Mouse (Mus musculus) midbrain, postnatal 0 days (tissue): Measurements from ENCODE around the gene Sptb. TPM values are rescaled to one million over a fixed set of nuclear protein-coding genes. Genes with fewer than 3 reads are reported as not detected.

Experiments used
- ATAC-seq: fragments of 200-750 bp; cut with Nextera tagmentation; 2 replicates; pipeline ENCODE4 v1.8.0; 2017; ENCODE audit warnings: moderate number of reproducible peaks, mild to moderate bottlenecking, moderate TSS enrichment, moderate library complexity; ENCODE audit not compliant: low FRiP score
- DNase-seq: peaks from one replicate; pipeline ENCODE4 v3.0.0-alpha.2; 2015; ENCODE audit warnings: low spot score
- H3K27ac ChIP-seq: fragments of 300-500 bp; sonication (generic); 2 replicates; pipeline ENCODE4 v1.5.1; 2014; ENCODE audit warnings: low read depth, mild to moderate bottlenecking, low read length, mixed read lengths
- H3K27me3 ChIP-seq: fragments of 300-500 bp; sonication (generic); 2 replicates; pipeline ENCODE4 v1.6.1; 2014; ENCODE audit warnings: low read length, control low read depth, mixed read lengths; ENCODE audit not compliant: insufficient read depth
- H3K36me3 ChIP-seq: fragments of 300-500 bp; sonication (generic); 2 replicates; pipeline ENCODE4 v1.6.1; 2014; ENCODE audit warnings: low read length, control low read depth, mixed read lengths; ENCODE audit not compliant: insufficient read depth
- H3K4me1 ChIP-seq: fragments of 300-500 bp; sonication (generic); 2 replicates; pipeline ENCODE4 v1.6.1; 2014; ENCODE audit warnings: mild to moderate bottlenecking, control low read depth, antibody characterized with exemption, low read length, mixed read lengths; ENCODE audit not compliant: insufficient read depth
- H3K4me2 ChIP-seq: fragments of 300-500 bp; sonication (generic); 2 replicates; pipeline ENCODE4 v1.6.1; 2014; ENCODE audit warnings: low read depth, mild to moderate bottlenecking, low read length, mixed read lengths; ENCODE audit not compliant: poor library complexity, severe bottlenecking
- H3K4me3 ChIP-seq: fragments of 300-500 bp; sonication (generic); 2 replicates; pipeline ENCODE4 v1.5.1; 2014; ENCODE audit warnings: low read depth, mild to moderate bottlenecking, low read length, moderate library complexity
- H3K9ac ChIP-seq: fragments of 300-500 bp; sonication (generic); replicated peaks from 2 replicates; pipeline ENCODE4 v1.6.1; 2014; ENCODE audit warnings: mild to moderate bottlenecking, low read length, moderate library complexity, mixed read lengths; ENCODE audit not compliant: poor library complexity, severe bottlenecking
- H3K9me3 ChIP-seq: fragments of 300-500 bp; sonication (generic); 2 replicates; pipeline ENCODE4 v1.6.1; 2016; ENCODE audit warnings: low read length, control low read depth
- CTCF ChIP-seq: IDR thresholded peaks from 2 replicates; pipeline ENCODE4 v1.5.1; 2016; ENCODE audit warnings: antibody characterized with exemption, mild to moderate bottlenecking
- WGBS: fragments of 180-500 bp; shearing (Covaris S2); extraction: QIAGEN DNeasy Blood & Tissue Kit; methylation state at CpG from one replicate; pipeline ENCODE4 v1.1.7; 2014; 5-methylcytosine and 5-hydroxymethylcytosine counted together
- polyA plus RNA-seq: library from polyadenylated mRNA; unstranded; fragments of >200 nt; fragmentation: Nextera tagmentation; extraction: Ambion mirVana; gene quantifications from 2 replicates; pipeline ENCODE4 v1.2.1, GENCODE M21; 2015
- total RNA-seq: library from RNA; depleted of rRNA; stranded (reverse); fragments of >200 nt; gene quantifications from 2 replicates; pipeline ENCODE4 v1.2.3, GENCODE M21; 2014

Gene Sptb
- total and polyA plus RNA-seq, 2 experiments from 2014 or later, result 4.8 to 32.8 TPM

DNA sequence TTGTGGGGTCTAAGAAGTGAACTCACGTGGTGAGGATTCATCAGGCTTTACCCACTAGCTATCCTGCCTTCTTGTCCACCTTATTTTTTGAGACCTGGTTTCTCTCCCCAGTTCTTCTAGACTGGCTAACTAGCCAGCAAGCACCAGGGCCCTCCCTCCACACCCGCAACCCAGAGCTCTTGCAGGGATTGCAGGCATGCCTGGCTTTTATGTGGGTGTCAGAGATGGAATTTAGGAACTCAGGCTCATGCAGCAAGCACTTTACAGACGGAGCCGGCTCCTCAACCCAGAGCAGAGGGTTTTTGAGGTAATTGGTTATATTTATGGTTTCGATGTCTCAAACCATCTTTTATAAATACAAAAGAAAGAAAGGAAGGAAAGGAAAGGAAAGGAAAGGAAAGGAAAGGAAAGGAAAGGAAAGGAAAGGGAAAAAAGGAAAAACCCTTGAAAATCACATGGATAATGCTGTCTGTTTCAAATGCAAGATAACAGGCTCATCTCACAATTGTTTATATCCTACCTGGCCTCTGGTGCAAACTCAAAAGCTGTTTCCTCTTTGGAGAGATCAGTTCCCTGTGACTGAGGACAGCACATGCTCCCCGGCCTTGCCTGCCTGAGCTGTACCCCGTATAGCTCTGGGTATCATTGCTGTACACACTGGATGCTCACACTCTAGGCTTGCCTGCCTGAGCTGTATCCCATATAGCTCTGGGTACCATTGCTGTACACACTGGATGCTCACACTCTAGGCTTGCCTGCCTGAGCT, 41.5 kb downstream of the Sptb start:
- no peak overlapping the region for H3K9ac ChIP-seq
- ATAC-seq (no peak), DNase-seq (no peak)
- H3K36me3 ChIP-seq, result no peaks in the 10 kb centered on the region
- TF ChIP-seq CTCF, result no peak
- no peak overlapping the region for H3K4me3 ChIP-seq
- H3K9me3 ChIP-seq, result no peaks in the 10 kb centered on the region
- WGBS, result 89% methylated on average over 7 of the region's 7 CpGs
- H3K4me2 ChIP-seq, result no peak overlapping the region
- H3K4me1 ChIP-seq, result no peaks in the 10 kb centered on the region
- H3K27me3 ChIP-seq, result no peaks in the 10 kb centered on the region
- no peak overlapping the region for H3K27ac ChIP-seq

DNA sequence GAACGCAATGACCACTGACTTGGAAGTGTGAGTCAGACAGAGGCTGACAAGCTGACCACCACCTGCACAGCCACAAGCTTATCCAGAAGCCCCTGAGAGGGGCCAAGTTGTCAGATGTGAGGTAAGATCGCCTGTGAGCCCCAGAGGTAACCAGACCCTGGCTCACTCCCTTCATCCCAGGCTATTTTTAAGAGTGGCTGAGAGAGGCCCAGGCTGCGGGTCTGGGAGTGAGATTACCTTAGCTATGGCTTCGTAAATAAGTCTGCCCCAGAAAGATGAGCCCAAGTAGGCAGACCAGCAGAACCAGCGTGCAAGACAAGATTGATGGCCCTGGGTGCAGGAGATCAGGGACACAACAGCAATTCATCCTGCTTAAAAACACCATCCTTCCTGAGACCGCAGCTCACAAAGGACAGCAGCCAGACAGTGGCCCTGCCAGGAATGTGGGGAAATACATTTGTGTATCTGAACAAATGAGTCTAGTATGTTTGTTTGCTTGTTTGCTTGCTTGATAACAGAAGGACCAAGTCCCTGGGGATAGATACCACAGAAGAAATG, 58.5 kb downstream of the Sptb start:
- TF ChIP-seq CTCF, result no peak
- Histone ChIP-seq H3K4me2 (no peak overlapping the region), H3K4me1 (no peaks in the 10 kb centered on the region), H3K36me3 (no peaks in the 10 kb centered on the region), H3K9ac (no peak overlapping the region), H3K27ac (no peak overlapping the region), H3K27me3 (no peaks in the 10 kb centered on the region), H3K4me3 (no peak overlapping the region), H3K9me3 (no peaks in the 10 kb centered on the region)
- DNase-seq, result no peak
- no peak for ATAC-seq
- 90% methylated on average over 6 of the region's 6 CpGs for WGBS

DNA sequence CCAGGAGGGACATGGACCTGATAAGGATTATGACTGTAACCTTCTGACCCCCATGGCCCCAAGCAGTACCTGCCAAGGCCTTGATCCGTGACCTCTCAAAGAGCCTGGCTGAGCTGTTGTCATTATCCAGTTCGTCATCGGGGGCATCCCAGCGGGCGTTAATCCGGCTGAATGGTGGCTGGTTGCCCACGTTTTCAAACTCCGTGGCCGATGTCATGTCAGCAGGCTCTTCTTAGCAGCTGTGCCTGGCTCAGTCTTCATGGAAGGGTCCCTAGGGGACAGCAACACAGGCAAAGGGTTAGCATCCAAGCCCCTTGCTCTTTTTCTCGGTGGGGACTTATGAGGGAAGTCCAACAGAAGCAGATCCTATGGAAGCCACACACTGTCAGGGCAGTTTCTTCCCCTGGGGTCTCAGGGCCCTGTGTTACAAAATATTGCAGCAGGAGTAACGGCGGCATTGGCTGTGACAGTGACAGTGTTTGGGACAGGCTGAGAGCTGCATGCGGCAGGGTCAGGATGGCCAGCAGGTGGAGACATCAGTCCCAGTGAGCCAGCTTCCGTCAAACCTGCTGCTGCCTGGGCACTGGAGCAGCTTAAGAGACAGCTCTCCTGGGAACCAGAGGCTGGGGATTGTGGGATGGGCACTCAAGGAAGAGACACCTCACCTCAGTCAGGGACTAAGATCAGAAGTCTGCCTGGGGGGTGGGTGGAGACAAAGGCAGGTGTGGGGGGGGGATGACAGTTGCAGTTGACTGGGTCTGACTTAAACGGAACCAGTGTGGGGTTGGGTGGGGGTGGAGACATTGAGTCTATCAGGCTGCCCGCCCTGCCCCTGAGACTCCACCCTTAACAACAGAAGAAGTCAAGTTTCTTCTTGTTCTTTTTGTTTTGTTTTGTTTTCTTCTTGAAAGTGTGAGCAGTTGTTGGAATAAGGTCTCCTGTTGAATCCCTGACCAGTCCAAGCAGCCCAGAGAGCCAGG, 60.3 kb downstream of the Sptb start:
- Histone ChIP-seq H3K36me3 (no peaks in the 10 kb centered on the region), H3K4me1 (peaks cover 5% of the 10 kb centered on the region; the same call in 1 of the 2 replicates), H3K27ac (no peak overlapping the region), H3K9me3 (no peaks in the 10 kb centered on the region), H3K9ac (no peak overlapping the region), H3K27me3 (no peaks in the 10 kb centered on the region), H3K4me3 (no peak overlapping the region), H3K4me2 (no peak overlapping the region)
- 0 out of 2 replicates have a peak, but pooled peaks have one; percentile 64 for ATAC-seq
- TF ChIP-seq CTCF, result peak; percentile 89
- WGBS, result 25% methylated on average over 16 of the region's 16 CpGs
- peak; percentile 85 for DNase-seq

DNA sequence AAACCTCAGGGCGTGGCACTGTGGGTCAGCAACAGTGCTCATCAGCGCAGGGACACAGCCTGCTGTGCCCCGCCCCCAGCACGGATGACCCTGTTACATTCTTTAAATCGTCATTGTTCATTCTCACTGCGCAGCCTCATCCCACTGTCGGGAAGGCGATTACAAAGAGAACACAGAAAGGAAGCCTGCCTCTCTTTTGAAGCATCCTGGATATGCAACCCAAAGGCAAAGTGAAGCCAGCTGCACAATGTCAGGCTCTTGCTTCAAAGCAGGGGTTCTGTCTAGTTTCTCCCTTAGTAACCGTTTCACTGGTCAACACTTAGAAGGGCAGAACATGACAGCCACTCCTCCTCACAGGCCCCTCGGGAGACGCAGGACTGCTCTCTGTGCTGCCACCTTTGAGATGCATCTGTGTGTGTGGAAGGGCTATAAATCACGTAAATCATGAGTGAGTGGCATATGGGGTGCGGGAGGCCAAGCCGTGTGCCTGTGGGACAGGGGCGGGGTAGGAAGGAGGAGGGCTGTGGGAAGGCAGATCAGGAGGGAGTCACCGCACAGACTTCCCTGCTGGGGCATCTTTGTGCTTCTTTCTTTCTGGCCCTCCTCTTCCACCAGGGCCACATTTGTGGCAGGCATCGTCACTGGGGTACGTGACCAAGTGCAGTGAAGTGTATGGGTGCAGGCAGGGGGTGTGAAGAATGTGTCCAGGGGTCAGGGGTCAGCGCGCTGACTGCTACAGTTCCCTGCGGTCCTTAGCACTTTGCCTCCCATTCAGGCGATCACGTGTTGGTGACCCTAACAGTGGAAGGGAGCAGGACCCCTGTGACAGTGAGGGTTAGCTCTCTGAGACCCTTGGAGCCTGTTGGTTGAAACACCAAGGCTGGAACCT, 64.9 kb downstream of the Sptb start:
- Histone ChIP-seq H3K27me3 (no peaks in the 10 kb centered on the region), H3K4me1 (peaks cover 8% of the 10 kb centered on the region; the same call in 1 of the 2 replicates), H3K9ac (0 out of 2 replicates have a peak overlapping the region, but pooled peaks have one; percentile 19), H3K4me3 (no peak overlapping the region), H3K9me3 (no peaks in the 10 kb centered on the region), H3K27ac (no peak overlapping the region), H3K36me3 (no peaks in the 10 kb centered on the region), H3K4me2 (no peak overlapping the region)
- TF ChIP-seq CTCF, result no peak
- WGBS, result 47% methylated on average over 23 of the region's 23 CpGs
- ATAC-seq, result no peak
- peak; percentile 25 for DNase-seq

DNA sequence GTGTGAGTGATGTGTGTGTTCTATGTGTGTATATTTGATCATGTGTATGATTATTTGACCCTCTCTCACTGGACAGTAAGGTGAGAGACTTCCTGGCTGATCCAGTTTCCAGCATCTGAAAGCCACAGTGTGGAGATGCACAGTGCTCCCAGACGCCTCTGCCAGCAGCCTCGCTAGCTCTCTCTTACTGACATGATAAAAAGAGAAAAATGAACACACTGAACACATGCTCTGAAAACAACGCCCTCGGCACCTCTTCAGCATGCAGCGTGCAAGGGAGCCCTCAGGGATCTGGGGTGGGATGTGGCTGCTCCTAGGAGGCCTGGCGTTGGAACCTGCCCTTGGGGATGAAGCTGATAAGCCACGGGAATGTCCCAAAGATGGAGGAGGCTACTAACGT, 66.7 kb downstream of the Sptb start:
- Histone ChIP-seq H3K27me3 (no peaks in the 10 kb centered on the region), H3K4me3 (no peak overlapping the region), H3K4me2 (no peak overlapping the region), H3K4me1 (peaks cover 8% of the 10 kb centered on the region; the same call in 1 of the 2 replicates), H3K9ac (no peak overlapping the region), H3K9me3 (no peaks in the 10 kb centered on the region), H3K36me3 (no peaks in the 10 kb centered on the region), H3K27ac (peak overlapping the region; percentile 19; the same call in 1 of the 2 replicates)
- DNase-seq, result no peak
- ATAC-seq, result no peak
- WGBS, result 42% methylated on average over 8 of the region's 8 CpGs
- no peak for TF ChIP-seq CTCF
